8 mouse cellular contexts compared by ENCODE assay signal in the genomic region with DNA sequence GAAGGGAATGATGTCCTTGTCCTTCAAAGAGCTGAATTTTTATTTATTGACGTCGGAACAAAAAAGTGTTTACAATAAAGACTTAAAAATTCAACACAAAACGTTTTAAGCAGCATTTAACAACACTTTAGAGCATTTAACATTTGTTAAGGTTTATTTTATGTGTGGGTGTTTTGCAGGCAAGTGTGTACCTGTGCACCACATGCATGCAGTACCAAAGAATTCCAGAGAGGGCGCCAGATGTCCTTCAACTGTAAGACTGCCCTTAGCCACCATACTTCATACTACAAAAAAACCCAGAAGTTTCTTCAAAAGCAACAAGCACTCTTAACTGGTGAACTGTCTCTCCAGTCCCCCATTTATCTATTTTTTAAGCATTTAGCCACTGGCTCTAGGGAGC. TPM values are rescaled to one million over a fixed set of nuclear protein-coding genes. Genes with fewer than 3 reads are reported as not detected.
DNase-seq lines count a peak whose midpoint lies in the region; ATAC-seq lines count a peak whose summit lies in the region.

No protein-coding gene starts in this region.

- DNase-seq in gastrocnemius, adult 8-10 months (ENCODE audit: low spot score in 2 of 2) = peak; percentile 32 to 42
- no peak for DNase-seq in gastrocnemius, postnatal 36 days
- peak; percentile 55 for DNase-seq in WW6 (ENCODE audit: low read depth, low spot score)
- peak; percentile 46 to 70 for DNase-seq in heart, postnatal 14 days
- DNase-seq in layer of hippocampus, postnatal 14 days (ENCODE audit: low spot score in 2 of 2) = peak; percentile 42 to 54
- peak; percentile 50 to 58 for DNase-seq in spleen, postnatal 36 days (ENCODE audit: low spot score in 2 of 2)

- intact Hi-C loops in gastrocnemius, postnatal 36 days (cut with DNase I) = no loop called here
- intact Hi-C loops in heart, postnatal 14 days (cut with DNase I) = no loop called here

- ATAC-seq in common myeloid progenitor, adult 5-6 weeks (replicated peaks; ENCODE audit: low read depth, poor library complexity, severe bottlenecking) = peak; percentile 53
- ATAC-seq in megakaryocyte progenitor cell, adult 5-6 weeks (replicated peaks; ENCODE audit: poor library complexity) = peak; percentile 62

RNA-seq across cellular contexts. Expression of gene Dip2a, which starts 1.5 kb away (rescaled TPM):
- total RNA-seq in gastrocnemius, adult 8-10 months (2022) = 1 to 10 TPM; 2.6 to 4.3 (median 2.8) TPM
- 1 to 10 TPM; 3.9 to 5.3 TPM for total RNA-seq in gastrocnemius, postnatal 36 days (2021)
- total RNA-seq in common myeloid progenitor, adult 5-6 weeks (2017) = 2.6 and 3.1 TPM in 2 replicates
- 10 to 100 TPM; 16.2 to 16.3 TPM for total RNA-seq in heart, postnatal 14 days (2021)
- total RNA-seq in layer of hippocampus, postnatal 14 days (2021) = 10 to 100 TPM; 55.0 to 65.6 TPM
- total RNA-seq in megakaryocyte progenitor cell, adult 5-6 weeks (2015) = 1.2 and 1.3 TPM in 2 replicates
- 1.4 and 2.9 TPM in 2 replicates for total RNA-seq in megakaryocyte progenitor cell, adult 5-6 weeks (2017)

Comparison
In these comparisons a context has a peak if more than half of its experiments do, and no peak if none do; other contexts are left out.
1. DNase-seq: peak in gastrocnemius, adult 8-10 months (2 of 2), WW6 (single experiment), heart, postnatal 14 days (2 of 2), layer of hippocampus, postnatal 14 days (2 of 2) and spleen, postnatal 36 days (2 of 2); none in gastrocnemius, postnatal 36 days (0 of 2).